Mouse (Mus musculus) testis, adult 10 weeks (tissue): ENCODE data around the gene Mptx1. TPM values are rescaled to one million over a fixed set of nuclear protein-coding genes. Genes with fewer than 3 reads are reported as not detected.

Source experiments
- polyA plus RNA-seq: library from polyadenylated mRNA; stranded (reverse); fragments of 350-450 nt; fragmentation: Illumina TruSeq; extraction: RNeasy Lipid Tissue Mini Kit (QIAGEN cat#74804); gene quantifications from one replicate; pipeline ENCODE4 v1.2.3, GENCODE M21; 2014; ENCODE audit warnings: low read depth, low replicate concordance

Gene Mptx1
- polyA plus RNA-seq = not detected

GRCm38 (mm10) chr1:174330218-174330617 is at the start of gene Mptx1:
Gene Mptx1 (plus strand): TSS chr1:174330518.

GRCm38 (mm10) chr1:174364882-174365451 is 34.6 kb downstream of the Mptx1 start, which contains the start of gene Olfr417:
Gene Olfr417 (plus strand): TSS chr1:174365122.

Other genes with a start within 250 kb of the Mptx1 start
- not detected for gene Olfr429, start 246.2 kb upstream of the Mptx1 start, polyA plus RNA-seq
- not detected for gene Olfr427, start 233.6 kb upstream of the Mptx1 start, polyA plus RNA-seq
- gene Olfr231, start 209.4 kb upstream of the Mptx1 start, polyA plus RNA-seq = 0.04 TPM
- gene Olfr424, start 199.0 kb upstream of the Mptx1 start, polyA plus RNA-seq = not detected
- not detected for gene Olfr420, start 174.9 kb upstream of the Mptx1 start, polyA plus RNA-seq
- 10.8 TPM for gene Spta1, start 157.7 kb upstream of the Mptx1 start, polyA plus RNA-seq
- gene Olfr419, start 78.5 kb upstream of the Mptx1 start, polyA plus RNA-seq = not detected
- gene Olfr417, start 34.6 kb downstream of the Mptx1 start, polyA plus RNA-seq = not detected
- gene Olfr248, start 60.5 kb downstream of the Mptx1 start, polyA plus RNA-seq = not detected
- not detected for gene Olfr414, start 93.5 kb downstream of the Mptx1 start, polyA plus RNA-seq
- gene Olfr220, start 111.6 kb downstream of the Mptx1 start, polyA plus RNA-seq = not detected
- gene Fmn2, start 171.3 kb downstream of the Mptx1 start, polyA plus RNA-seq = 35.0 TPM